Comparison of ENCODE assay signal across 13 mouse cellular contexts in the genomic region with DNA sequence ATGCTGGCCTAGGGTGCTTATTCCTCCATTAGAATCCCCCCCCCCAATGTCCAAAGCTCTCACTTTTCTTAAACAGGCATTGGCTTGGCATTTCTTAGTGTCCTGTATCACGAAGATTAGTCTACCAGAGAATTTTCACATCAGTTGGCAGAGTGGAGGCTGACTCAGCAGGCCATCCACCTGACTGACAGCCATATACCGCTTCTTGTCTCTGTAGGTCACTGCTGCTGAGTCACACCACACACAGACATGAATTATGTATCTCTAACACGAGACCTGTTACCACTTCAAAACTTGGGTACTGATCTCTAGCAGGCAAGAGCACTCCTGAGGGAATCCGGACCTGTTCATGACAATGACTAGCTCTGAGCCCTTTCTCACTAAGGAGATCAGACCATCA. TPM values are rescaled to one million over a fixed set of nuclear protein-coding genes. Genes with fewer than 3 reads are reported as not detected.
DNase-seq lines count a peak whose midpoint lies in the region; ATAC-seq lines count a peak whose summit lies in the region.
"Had no signal": no experiment of that assay in that cellular context is flagged by ENCODE, and none has a peak within 500 bp of the region (broad histone marks: within the 10 kb centered on the region; RNA-seq: fewer than 3 reads in every experiment).

No protein-coding gene starts in this region.

- peaks cover 56% of the 10 kb centered on the region for H3K4me1 ChIP-seq in liver, embryonic 11.5 days (replicated peaks; ENCODE audit: control insufficient read depth, insufficient read depth, low read length)

- H3K9me3 ChIP-seq in liver, embryonic 11.5 days (ENCODE audit: control insufficient read depth, low read length) = peaks cover 2% of the 10 kb centered on the region; the same call in 1 of the 2 replicates
- H3K9me3 ChIP-seq: limb, embryonic 13.5 days had no signal

- H3K9ac ChIP-seq in liver, embryonic 11.5 days (ENCODE audit: low read depth, low read length) = no peak overlapping the region
- H3K9ac ChIP-seq: limb, embryonic 13.5 days had no signal

- DNase-seq in 3T3-L1 (ENCODE audit: low read depth, low spot score) = peak; percentile 87
- DNase-seq in NIH3T3 (ENCODE audit: low read depth) = peak; percentile 70
- DNase-seq in cerebellum, adult 18-20 months = peak; percentile 45 to 67
- DNase-seq in liver, embryonic 11.5 days (ENCODE audit: low spot score) = no peak
- no peak for DNase-seq in kidney, postnatal 10 days
- no peak for DNase-seq in heart, postnatal 36 days
- no peak for DNase-seq in gastrocnemius, postnatal 14 days
- DNase-seq: kidney, adult 18-20 months; lung, postnatal 4 days; spleen, adult 18-20 months; thymus, adult 18-20 months had no signal

- intact Hi-C loops in heart, postnatal 36 days (cut with DNase I) = no loop called here
- intact Hi-C loops in gastrocnemius, postnatal 14 days (cut with DNase I; ENCODE audit: low total_unique reads) = no loop called here

- no peak overlapping the region for H3K4me2 ChIP-seq in liver, embryonic 11.5 days
- H3K4me2 ChIP-seq: limb, embryonic 13.5 days had no signal

- no peaks in the 10 kb centered on the region for H3K36me3 ChIP-seq in liver, embryonic 11.5 days (ENCODE audit: control insufficient read depth, insufficient read depth, low read length)
- H3K36me3 ChIP-seq: limb, embryonic 13.5 days had no signal

- 59% methylated on average over 4 of the region's 4 CpGs for WGBS in liver, embryonic 11.5 days

- peak; percentile 63 for ATAC-seq in liver, embryonic 11.5 days (replicated peaks; ENCODE audit: low FRiP score)
- ATAC-seq: forebrain, embryonic 16.5 days had no signal

- H3K27ac ChIP-seq in liver, embryonic 11.5 days (ENCODE audit: low read depth, low read length) = no peak overlapping the region
- H3K27ac ChIP-seq: limb, embryonic 13.5 days had no signal

- no peak overlapping the region for H3K4me3 ChIP-seq in liver, embryonic 11.5 days (ENCODE audit: low read depth, low read length)
- H3K4me3 ChIP-seq: limb, embryonic 13.5 days had no signal

- no peaks in the 10 kb centered on the region for H3K27me3 ChIP-seq in liver, embryonic 11.5 days (replicated peaks; ENCODE audit: control insufficient read depth, insufficient read depth, low read length)
- H3K27me3 ChIP-seq: limb, embryonic 13.5 days had no signal

RNA-seq across cellular contexts. Expression of a gene that starts 23.1 kb away (rescaled TPM):
- 16.7 and 20.2 TPM in 2 replicates for polyA plus RNA-seq in liver, embryonic 11.5 days (2014; fragmentation: Nextera tagmentation; extraction: Ambion mirVana)
- 10 to 100 TPM; 29.7 to 36.6 TPM for total RNA-seq in heart, postnatal 36 days (2021)
- 10 to 100 TPM; 17.7 to 22.1 TPM for total RNA-seq in gastrocnemius, postnatal 14 days (2021)

Comparison
In these comparisons a context has a peak if more than half of its experiments do, and no peak if none do; other contexts are left out.
1. DNase-seq: peak in 3T3-L1 (single experiment), NIH3T3 (single experiment) and cerebellum, adult 18-20 months (2 of 2); none in liver, embryonic 11.5 days (single experiment), kidney, postnatal 10 days (single experiment), heart, postnatal 36 days (0 of 2) and gastrocnemius, postnatal 14 days (single experiment).